Mouse (Mus musculus) thymus, adult 2 months (tissue): ENCODE data around the gene Prpsap2. TPM values are rescaled to one million over a fixed set of nuclear protein-coding genes. Genes with fewer than 3 reads are reported as not detected.

ENCODE experiments used
- DNase-seq: peaks from one replicate; pipeline ENCODE4 v3.0.0; 2021
- H3K27ac ChIP-seq: fragments of 200-500 bp; 2 replicates; pipeline ENCODE4 v1.5.1; 2012; ENCODE audit warnings: low read length, control low read depth; ENCODE audit not compliant: control insufficient read depth, insufficient read depth
- H3K27me3 ChIP-seq: fragments of 200-500 bp; 2 replicates; pipeline ENCODE4 v1.6.1; 2012; ENCODE audit warnings: mild to moderate bottlenecking, low read length, moderate library complexity, mixed read lengths; ENCODE audit not compliant: control insufficient read depth, insufficient read depth
- H3K36me3 ChIP-seq: fragments of 200-500 bp; 2 replicates; pipeline ENCODE4 v1.6.1; 2012; ENCODE audit warnings: mild to moderate bottlenecking, low read length, moderate library complexity; ENCODE audit not compliant: control insufficient read depth, insufficient read depth
- H3K4me1 ChIP-seq: fragments of 200-500 bp; replicated peaks from 2 replicates; pipeline ENCODE4 v1.6.1; 2012; ENCODE audit warnings: low read length; ENCODE audit not compliant: control insufficient read depth, insufficient read depth
- H3K4me3 ChIP-seq: fragments of 200-500 bp; 2 replicates; pipeline ENCODE4 v1.5.1; 2012; ENCODE audit warnings: mild to moderate bottlenecking, low read length, control low read depth, moderate library complexity; ENCODE audit not compliant: control insufficient read depth, insufficient read depth
- CTCF ChIP-seq: fragments of 200-500 bp; IDR thresholded peaks from 2 replicates; pipeline ENCODE4 v1.5.1; 2012; ENCODE audit warnings: mild to moderate bottlenecking, control low read depth, low read length, moderate library complexity, borderline replicate concordance; ENCODE audit not compliant: control insufficient read depth, poor library complexity, insufficient read depth; ENCODE audit errors: extremely low read depth
- POLR2A ChIP-seq: fragments of 200-500 bp; IDR thresholded peaks from 2 replicates; pipeline ENCODE4 v1.6.1; 2012; ENCODE audit warnings: mild to moderate bottlenecking, low read length, control low read depth, moderate library complexity; ENCODE audit not compliant: control insufficient read depth, poor library complexity, insufficient read depth; ENCODE audit errors: extremely low read depth
- WGBS: fragments of 180-500 bp; shearing (Covaris S2); methylation state at CpG from one replicate; pipeline ENCODE4 v1.1.7; 2018; 5-methylcytosine and 5-hydroxymethylcytosine counted together
- polyA plus RNA-seq: library from polyadenylated mRNA; depleted of rRNA; stranded (reverse); fragments of >200 nt; gene quantifications from 2 replicates; pipeline ENCODE4 v1.2.3, GENCODE M21; 2012

Gene Prpsap2
- polyA plus RNA-seq, 1 experiment, result 25.4 TPM

GRCm38 (mm10) chr11:61719826-61720225 is 42.1 kb downstream of the Prpsap2 start:
- 93% methylated on average over 8 of the region's 8 CpGs for WGBS
- Histone ChIP-seq H3K27ac (no peak overlapping the region), H3K27me3 (no peaks in the 10 kb centered on the region), H3K36me3 (no peaks in the 10 kb centered on the region), H3K4me1 (no peaks in the 10 kb centered on the region), H3K4me3 (no peak overlapping the region)
- no peak for DNase-seq
- TF ChIP-seq CTCF (no peak), POLR2A (no peak)

DNA sequence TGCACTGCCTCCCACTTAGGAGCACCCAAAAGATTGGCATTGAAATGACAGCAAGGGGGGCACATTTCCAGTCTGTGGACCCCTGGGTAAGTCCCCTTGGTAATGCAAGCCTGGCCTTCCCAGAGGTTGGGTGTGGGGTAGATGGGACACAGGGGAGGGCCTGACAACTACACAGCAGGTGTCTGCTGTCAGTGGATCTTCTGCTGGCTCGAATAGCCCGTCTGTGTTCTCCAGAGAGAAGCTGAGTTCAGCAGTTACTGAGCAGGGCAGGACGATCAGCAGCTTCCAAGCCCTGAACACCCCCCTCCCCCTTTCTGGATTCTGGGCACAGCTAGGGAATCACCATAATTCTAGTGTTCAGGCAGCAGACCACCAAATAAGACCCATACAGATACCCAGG is 42.5 kb downstream of the Prpsap2 start:
- no peaks in the 10 kb centered on the region for H3K36me3 ChIP-seq
- H3K4me1 ChIP-seq, result no peaks in the 10 kb centered on the region
- TF ChIP-seq POLR2A, result no peak
- TF ChIP-seq CTCF, result no peak
- no peak for DNase-seq
- no peaks in the 10 kb centered on the region for H3K27me3 ChIP-seq
- no peak overlapping the region for H3K4me3 ChIP-seq
- no peak overlapping the region for H3K27ac ChIP-seq
- WGBS, result 90% methylated on average over 3 of the region's 3 CpGs

DNA sequence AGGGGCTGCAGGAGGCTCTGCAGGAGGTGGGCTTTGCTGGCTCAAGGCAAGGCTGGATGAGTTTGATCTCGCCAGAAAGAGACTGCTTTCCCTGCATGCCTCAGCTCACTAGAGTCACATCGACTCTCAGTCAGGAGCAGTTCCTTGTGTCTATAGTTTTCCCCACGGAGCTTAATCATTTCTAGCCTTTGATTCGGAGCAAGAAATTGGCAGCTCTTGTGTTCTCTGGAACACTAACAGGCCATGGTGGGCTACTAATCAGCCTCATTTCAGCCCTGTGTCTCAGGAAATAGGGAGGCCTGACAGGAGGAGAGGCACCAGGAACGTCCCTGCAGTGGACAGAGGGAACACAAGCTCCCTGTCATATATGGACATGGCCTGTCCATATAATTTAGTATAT is 43.9 kb downstream of the Prpsap2 start:
- no peak for DNase-seq
- WGBS, result 86% methylated on average over 5 of the region's 5 CpGs
- Histone ChIP-seq H3K36me3 (no peaks in the 10 kb centered on the region), H3K27me3 (no peaks in the 10 kb centered on the region), H3K4me3 (no peak overlapping the region), H3K27ac (no peak overlapping the region), H3K4me1 (no peaks in the 10 kb centered on the region)
- TF ChIP-seq CTCF (no peak), POLR2A (no peak)

DNA sequence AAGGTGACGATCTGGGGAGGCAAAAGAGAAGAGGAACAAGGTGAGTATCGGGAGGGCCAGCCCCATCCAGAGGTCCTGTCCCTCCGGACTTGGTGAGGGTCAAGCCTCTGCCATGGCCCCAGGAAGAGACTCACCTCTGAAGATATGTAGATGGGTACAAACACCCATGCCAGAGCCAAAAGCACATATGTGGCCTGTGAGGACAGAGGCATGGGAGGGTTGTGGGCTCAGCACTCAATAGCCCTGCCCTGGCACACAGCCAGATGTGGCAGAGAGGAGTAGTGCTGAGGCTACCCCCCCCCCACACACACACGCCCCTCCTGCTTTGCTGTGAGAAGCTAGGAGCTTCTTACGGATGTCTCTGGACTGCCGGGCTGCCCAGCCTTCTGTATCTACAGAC is 46.8 kb downstream of the Prpsap2 start:
- Histone ChIP-seq H3K4me3 (no peak overlapping the region), H3K27me3 (no peaks in the 10 kb centered on the region), H3K36me3 (no peaks in the 10 kb centered on the region), H3K27ac (no peak overlapping the region), H3K4me1 (no peaks in the 10 kb centered on the region)
- WGBS, result 74% methylated on average over 6 of the region's 6 CpGs
- TF ChIP-seq CTCF (no peak), POLR2A (no peak)
- no peak for DNase-seq

- peak; percentile 73 for DNase-seq
- Histone ChIP-seq H3K36me3 (no peaks in the 10 kb centered on the region), H3K27me3 (no peaks in the 10 kb centered on the region), H3K4me1 (no peaks in the 10 kb centered on the region), H3K4me3 (no peak overlapping the region), H3K27ac (no peak overlapping the region)
- TF ChIP-seq CTCF (no peak; the same call in 1 of the 2 replicates), POLR2A (no peak)
- WGBS, result 49% methylated on average over 11 of the region's 11 CpGs
These were observed 47.4 kb downstream of the Prpsap2 start for GRCm38 (mm10) chr11:61714346-61715117.

GRCm38 (mm10) chr11:61713157-61713855 is 48.6 kb downstream of the Prpsap2 start:
- H3K4me1 ChIP-seq, result no peaks in the 10 kb centered on the region
- H3K36me3 ChIP-seq, result no peaks in the 10 kb centered on the region
- WGBS, result 77% methylated on average over 15 of the region's 15 CpGs
- no peak overlapping the region for H3K27ac ChIP-seq
- no peak overlapping the region for H3K4me3 ChIP-seq
- no peaks in the 10 kb centered on the region for H3K27me3 ChIP-seq
- TF ChIP-seq CTCF (no peak), POLR2A (no peak)
- no peak for DNase-seq
